Mouse (Mus musculus) kidney, postnatal 0 days (tissue): Measurements from ENCODE around the gene Gm28729. TPM values are rescaled to one million over a fixed set of nuclear protein-coding genes. Genes with fewer than 3 reads are reported as not detected.
A peak's percentile ranks its signal among the peaks of the same experiment; 100 is the strongest.
"Not testable (repeated sequence)": the region's sequence is repeated elsewhere in the genome, so short reads cannot be mapped to it uniquely, and the experiment has no call there.

Experiments used
- ATAC-seq: fragments of 200-750 bp; cut with Nextera tagmentation; replicated peaks from 2 replicates; pipeline ENCODE4 v1.8.0; 2017; ENCODE audit warnings: low read depth, moderate number of reproducible peaks, moderate TSS enrichment, moderate library complexity; ENCODE audit not compliant: low FRiP score
- DNase-seq: peaks from one replicate; pipeline ENCODE4 v3.0.0-alpha.2; 2016; ENCODE audit warnings: low spot score
- H3K27ac ChIP-seq: fragments of 300-500 bp; sonication (generic); 2 replicates; pipeline ENCODE4 v1.5.1; 2014; ENCODE audit warnings: mild to moderate bottlenecking
- H3K27me3 ChIP-seq: fragments of 300-500 bp; sonication (generic); 2 replicates; pipeline ENCODE4 v1.6.1; 2014; ENCODE audit warnings: low read length, mixed read lengths; ENCODE audit not compliant: insufficient read depth
- H3K36me3 ChIP-seq: fragments of 300-500 bp; sonication (generic); 2 replicates; pipeline ENCODE4 v1.6.1; 2014; ENCODE audit warnings: low read length, mixed read lengths; ENCODE audit not compliant: insufficient read depth
- H3K4me1 ChIP-seq: fragments of 300-500 bp; sonication (generic); replicated peaks from 2 replicates; pipeline ENCODE4 v1.6.1; 2014; ENCODE audit warnings: antibody characterized with exemption, low read length, mixed read lengths; ENCODE audit not compliant: insufficient read depth
- H3K4me2 ChIP-seq: fragments of 300-500 bp; sonication (generic); 2 replicates; pipeline ENCODE4 v1.6.1; 2014; ENCODE audit warnings: mild to moderate bottlenecking, low read length, moderate library complexity, mixed read lengths
- H3K4me3 ChIP-seq: fragments of 300-500 bp; sonication (generic); replicated peaks from 2 replicates; pipeline ENCODE4 v1.5.1; 2014; ENCODE audit warnings: low read depth, low read length
- H3K9ac ChIP-seq: fragments of 300-500 bp; sonication (generic); 2 replicates; pipeline ENCODE4 v1.6.1; 2014; ENCODE audit warnings: low read depth, low read length
- H3K9me3 ChIP-seq: fragments of 300-500 bp; sonication (generic); replicated peaks from 2 replicates; pipeline ENCODE4 v1.6.1; 2016; ENCODE audit warnings: low read length, inconsistent platforms, mixed read lengths
- CTCF ChIP-seq: IDR thresholded peaks from 2 replicates; pipeline ENCODE4 v1.5.1; 2016; ENCODE audit warnings: antibody characterized with exemption, low read depth, mild to moderate bottlenecking, moderate library complexity
- WGBS: fragments of 180-500 bp; shearing (Covaris S2); extraction: QIAGEN DNeasy Blood & Tissue Kit; methylation state at CpG from one replicate; pipeline ENCODE4 v1.1.7; 2014; 5-methylcytosine and 5-hydroxymethylcytosine counted together
- polyA plus RNA-seq: library from polyadenylated mRNA; unstranded; fragments of >200 nt; fragmentation: Nextera tagmentation; extraction: Ambion mirVana; gene quantifications from 2 replicates; pipeline ENCODE4 v1.2.1, GENCODE M21; 2015

The Gm28729 gene
- polyA plus RNA-seq, 1 experiment from 2014 or later: 0.09 TPM

DNA sequence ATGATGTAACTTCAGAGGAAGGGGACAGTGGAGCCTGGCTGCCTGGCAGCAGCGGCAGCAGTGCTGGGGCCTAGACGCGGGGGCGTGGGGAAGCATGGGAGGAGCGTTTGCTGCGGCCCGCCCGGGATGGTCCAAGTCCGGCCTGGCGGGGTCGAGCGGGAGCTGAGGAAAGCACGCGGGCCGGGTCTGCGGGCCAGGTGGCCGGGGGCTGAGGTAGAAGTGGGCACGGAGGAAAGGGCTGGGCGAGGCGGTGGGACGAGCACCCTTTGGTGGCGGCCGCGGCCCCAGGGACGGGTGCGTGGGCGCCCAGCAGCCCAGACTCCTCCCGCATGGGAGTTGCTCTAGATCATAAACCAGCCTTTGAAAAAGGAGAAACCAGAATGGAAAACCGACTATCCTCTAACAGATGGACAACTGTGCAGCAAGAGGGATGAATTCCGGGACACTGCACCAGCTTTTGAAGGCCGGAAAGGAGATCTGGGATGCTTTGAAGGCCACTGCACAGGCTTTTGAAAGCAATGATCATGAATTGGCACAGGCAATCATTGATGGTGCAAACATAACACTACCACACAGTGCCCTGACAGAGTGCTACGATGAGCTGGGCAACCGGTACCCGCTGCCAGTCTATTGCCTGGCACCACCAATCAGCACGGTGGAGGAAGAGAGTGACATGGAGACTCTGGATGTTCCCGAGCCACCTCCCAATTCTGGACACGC, 12.0 kb upstream of the Gm28729 start:
- H3K36me3 ChIP-seq: peaks cover 4% of the 10 kb centered on the region; the same call in 1 of the 2 replicates
- peak; percentile 89 for ATAC-seq
- no peak for TF ChIP-seq CTCF

DNA sequence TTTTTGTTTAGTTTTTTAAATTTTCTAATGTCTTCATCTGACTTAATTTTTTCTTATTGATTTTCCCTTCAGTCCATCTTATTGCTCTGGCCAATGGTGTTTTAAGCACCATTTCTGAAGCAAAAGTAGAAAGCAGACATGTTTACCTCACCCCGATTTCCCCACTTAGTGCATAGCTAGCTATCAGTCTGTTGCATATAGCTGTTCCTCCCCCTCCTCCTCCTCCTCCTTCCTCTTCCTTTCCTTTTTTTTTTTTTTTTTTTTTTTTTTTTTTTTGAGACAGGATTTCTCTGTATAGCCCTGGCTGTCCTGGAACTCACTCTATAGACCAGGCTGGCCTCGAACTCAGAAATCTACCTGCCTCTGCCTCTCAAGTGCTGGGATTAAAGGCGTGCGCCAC, 11.0 kb upstream of the Gm28729 start:
- DNase-seq, H3K4me3 ChIP-seq, H3K27me3 ChIP-seq, H3K9ac ChIP-seq, H3K4me1 ChIP-seq, H3K4me2 ChIP-seq, H3K36me3 ChIP-seq, H3K9me3 ChIP-seq, ATAC-seq, H3K27ac ChIP-seq: not testable (repeated sequence)
- 88% methylated on average over 4 of the region's 4 CpGs for WGBS

More for the DNA sequence above, 12.0 kb upstream of the Gm28729 start:
- peak overlapping the region; percentile 76 for H3K4me2 ChIP-seq
- DNase-seq: peak; percentile 92
- peak overlapping the region; percentile 45 for H3K4me3 ChIP-seq
- no peaks in the 10 kb centered on the region for H3K27me3 ChIP-seq
- no peaks in the 10 kb centered on the region for H3K9me3 ChIP-seq
- no peaks in the 10 kb centered on the region; the same call in 1 of the 2 replicates for H3K4me1 ChIP-seq
- peak overlapping the region; percentile 78 for H3K27ac ChIP-seq
- 13% methylated on average over 37 of the region's 37 CpGs for WGBS
- peak overlapping the region; percentile 76 for H3K9ac ChIP-seq

DNA sequence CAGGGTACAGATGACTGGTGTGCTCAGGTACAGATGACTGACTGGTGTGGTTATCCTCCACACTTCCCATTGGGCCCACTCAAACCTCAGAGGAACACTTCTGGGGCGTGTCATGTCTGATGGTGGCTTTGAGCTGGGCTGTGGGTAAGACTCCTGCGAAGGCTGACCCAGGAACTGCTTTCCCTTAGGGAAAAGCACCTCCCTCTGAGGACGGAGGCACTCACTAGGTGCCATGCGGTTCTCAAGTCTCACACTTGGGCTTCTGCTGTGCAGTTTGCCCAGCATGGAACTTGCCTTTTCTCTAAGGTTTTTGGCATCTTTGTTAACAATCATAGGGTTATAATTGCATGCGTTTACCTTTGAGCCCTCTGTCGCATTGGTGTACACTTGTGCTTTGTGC, 10.4 kb upstream of the Gm28729 start:
- Histone ChIP-seq H3K4me1 (no peaks in the 10 kb centered on the region; the same call in 1 of the 2 replicates), H3K9ac (no peak overlapping the region), H3K36me3 (no peaks in the 10 kb centered on the region), H3K4me3 (no peak overlapping the region), H3K27ac (no peak overlapping the region), H3K4me2 (no peak overlapping the region), H3K9me3 (no peaks in the 10 kb centered on the region), H3K27me3 (no peaks in the 10 kb centered on the region)
- TF ChIP-seq CTCF: no peak
- no peak for ATAC-seq
- no peak for DNase-seq
- 94% methylated on average over 6 of the region's 6 CpGs for WGBS

DNA sequence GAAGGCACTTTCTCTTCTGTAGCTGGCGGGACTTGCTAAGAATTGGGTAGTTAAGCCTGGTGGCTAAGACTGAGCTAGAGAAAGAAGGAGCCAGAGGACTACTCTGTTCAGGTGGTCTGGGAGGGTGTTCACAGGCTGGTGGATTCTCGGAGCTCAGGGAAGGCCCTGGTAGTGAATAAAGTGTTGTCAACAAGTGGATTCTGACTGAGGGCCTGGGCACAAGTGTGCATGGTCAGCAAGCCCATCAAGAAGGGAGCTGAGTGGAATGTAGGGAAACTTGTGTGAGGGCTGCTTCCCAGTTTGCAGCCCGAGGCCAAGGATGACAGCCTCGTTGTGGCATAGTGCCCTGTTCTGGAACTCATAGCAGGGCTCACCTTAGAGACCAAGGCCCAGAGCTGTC, 9.2 kb upstream of the Gm28729 start:
- DNase-seq (no peak), ATAC-seq (no peak)
- Histone ChIP-seq H3K9me3 (no peaks in the 10 kb centered on the region), H3K9ac (no peak overlapping the region), H3K4me1 (no peaks in the 10 kb centered on the region; the same call in 1 of the 2 replicates), H3K4me2 (no peak overlapping the region), H3K36me3 (no peaks in the 10 kb centered on the region), H3K27me3 (no peaks in the 10 kb centered on the region), H3K27ac (no peak overlapping the region), H3K4me3 (no peak overlapping the region)
- 92% methylated on average over 4 of the region's 4 CpGs for WGBS
- TF ChIP-seq CTCF: no peak

DNA sequence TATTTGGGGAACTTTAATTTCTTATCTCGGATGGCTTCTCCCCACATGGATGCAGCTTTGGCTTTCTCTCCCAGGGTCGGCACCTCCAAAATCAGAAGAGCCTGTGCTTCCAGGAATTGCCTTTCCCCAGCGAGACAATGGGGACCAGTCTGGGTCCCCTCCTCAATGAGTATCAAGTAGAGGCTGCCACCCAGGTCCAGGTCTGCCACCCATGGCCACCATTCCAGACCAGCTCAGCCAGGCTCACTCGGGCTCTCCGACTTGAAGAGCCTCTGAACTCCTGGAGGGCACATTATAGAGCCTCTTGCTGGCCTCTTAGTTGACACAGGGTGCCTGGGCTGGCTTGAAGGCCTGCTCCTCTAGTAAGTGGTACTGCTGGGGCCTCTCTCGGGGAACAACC, 8.4 kb upstream of the Gm28729 start:
- Histone ChIP-seq H3K9ac (no peak overlapping the region), H3K27me3 (no peaks in the 10 kb centered on the region), H3K4me2 (no peak overlapping the region), H3K4me1 (no peaks in the 10 kb centered on the region; the same call in 1 of the 2 replicates), H3K4me3 (no peak overlapping the region), H3K9me3 (no peaks in the 10 kb centered on the region), H3K27ac (no peak overlapping the region), H3K36me3 (no peaks in the 10 kb centered on the region)
- ATAC-seq (no peak), DNase-seq (no peak)
- WGBS: 79% methylated on average over 6 of the region's 6 CpGs
- TF ChIP-seq CTCF: no peak

DNA sequence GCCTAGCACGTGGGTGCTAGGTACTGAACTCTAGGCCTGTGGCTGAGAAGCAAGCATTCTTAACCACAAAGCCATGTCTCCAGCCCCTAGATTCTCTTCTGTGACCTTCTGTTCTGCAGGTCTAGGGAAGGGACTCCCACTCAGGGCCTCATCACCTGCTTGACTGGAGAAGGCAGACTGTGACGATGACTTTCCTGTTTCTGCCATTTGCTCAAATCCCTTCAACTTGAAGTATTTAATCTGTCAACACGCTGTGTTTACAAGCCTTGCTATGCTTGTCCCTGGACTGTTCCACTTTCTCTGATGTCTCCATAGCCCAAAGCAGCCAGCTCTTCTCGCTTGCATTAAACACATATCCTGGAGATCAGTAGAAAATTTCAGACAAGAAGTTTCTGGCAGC, 7.5 kb upstream of the Gm28729 start:
- Histone ChIP-seq H3K4me1 (no peaks in the 10 kb centered on the region; the same call in 1 of the 2 replicates), H3K27ac (no peak overlapping the region), H3K9me3 (no peaks in the 10 kb centered on the region), H3K4me2 (no peak overlapping the region), H3K27me3 (no peaks in the 10 kb centered on the region), H3K9ac (no peak overlapping the region), H3K4me3 (no peak overlapping the region), H3K36me3 (no peaks in the 10 kb centered on the region)
- ATAC-seq (no peak), DNase-seq (no peak)
- no peak for TF ChIP-seq CTCF
- WGBS: 70% methylated on average over 4 of the region's 4 CpGs
